Mouse (Mus musculus): Measurements from ENCODE around the gene Atxn7l2.

- TF ChIP-seq USF1 (IDR thresholded peaks at IDR 0.05; ENCODE audit: low read depth) (no peak), TCF12 (IDR thresholded peaks at IDR 0.05; ENCODE audit: insufficient read depth, poor library complexity, severe bottlenecking) (no peak), MAX (IDR thresholded peaks at IDR 0.05; ENCODE audit: low read depth) (no peak), POLR2A (IDR thresholded peaks at IDR 0.05; ENCODE audit: insufficient read length, low read depth) (no peak), SRF (IDR thresholded peaks at IDR 0.05; ENCODE audit: control insufficient read depth, insufficient read length, low read depth) (no peak), CEBPB (IDR thresholded peaks at IDR 0.05; ENCODE audit: insufficient read depth, poor library complexity, severe bottlenecking) (no peak)
These were observed 13.7 kb downstream of the Atxn7l2 start for GRCm38 (mm10) chr3:108197066-108197497.

Measured in myocyte (in vitro differentiated cells).